Mouse (Mus musculus) erythroblast, embryonic 14.5 days (primary cell): ENCODE data around the gene Cblb.

ENCODE experiments used
- GATA1 ChIP-seq: IDR thresholded peaks from 2 replicates; pipeline ENCODE4 v1.6.1; 2012; ENCODE audit warnings: low read length, inconsistent platforms, mixed read lengths
- TAL1 ChIP-seq: IDR thresholded peaks from 3 replicates; pipeline ENCODE4 v1.6.1; 2012; ENCODE audit warnings: low read length, inconsistent platforms, mixed read lengths

DNA sequence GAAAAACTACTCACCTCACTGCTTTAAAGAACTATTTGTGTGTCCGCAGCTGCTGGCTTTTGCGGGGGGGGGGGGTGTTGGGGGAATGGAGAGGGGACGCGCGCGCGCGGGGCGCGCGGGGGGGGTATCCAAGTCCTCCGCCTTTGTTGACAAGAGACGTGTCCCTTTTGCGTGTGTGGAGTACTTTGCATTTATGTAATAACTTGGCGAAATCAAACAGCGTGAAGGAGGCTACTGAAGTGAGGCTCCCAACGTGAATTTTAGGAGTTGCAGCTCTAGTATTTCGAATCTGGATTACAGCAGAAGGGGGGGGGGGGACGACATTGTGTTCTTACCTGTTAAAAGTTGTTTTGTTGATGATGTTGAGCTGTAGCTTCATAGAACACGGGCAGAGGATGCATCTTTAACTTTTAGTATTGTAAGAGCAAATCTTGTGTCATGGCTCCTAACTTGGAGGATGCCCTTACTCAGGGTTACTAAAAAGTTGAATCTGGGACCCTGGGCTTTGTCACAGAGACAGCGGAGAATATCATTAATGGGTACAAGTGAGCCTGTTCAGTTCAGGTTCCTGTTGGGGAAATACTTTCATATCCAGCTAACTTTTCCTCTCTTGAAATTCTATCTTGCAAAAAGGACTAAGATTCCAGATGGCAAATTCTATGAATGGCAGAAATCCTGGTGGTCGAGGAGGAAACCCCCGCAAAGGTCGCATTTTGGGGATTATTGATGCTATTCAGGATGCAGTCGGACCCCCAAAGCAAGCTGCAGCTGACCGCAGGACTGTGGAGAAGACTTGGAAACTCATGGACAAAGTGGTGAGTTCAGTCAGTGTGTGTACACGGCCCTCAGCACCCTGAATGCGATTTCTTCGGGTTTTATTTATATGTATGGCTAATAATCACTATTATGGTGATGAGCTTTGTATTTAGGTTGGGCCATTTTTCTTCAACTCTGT, 1.6 kb downstream of the Cblb start:
- TF ChIP-seq GATA1 (no peak), TAL1 (no peak)
